Mouse (Mus musculus) Patski (cell line): ENCODE measurements around the gene Zc3hav1l. TPM values are rescaled to one million over a fixed set of nuclear protein-coding genes. Genes with fewer than 3 reads are reported as not detected.
A peak's percentile ranks its signal among the peaks of the same experiment; 100 is the strongest.

Experiments
- ATAC-seq: fragments of 100-300 bp; one replicate; pipeline ENCODE4 v1.8.0; 2021
- CTCF ChIA-PET: fragments of 350-600 bp; sonication (Branson Sonifier 250); formaldehyde crosslinking; loops from one replicate; lab custom pipeline; 2022; ENCODE audit warnings: inconsistent platforms; lab: Charles Lee
- POLR2A ChIA-PET: fragments of 350-600 bp; sonication (Branson Sonifier 250); formaldehyde crosslinking; loops from one replicate; lab custom pipeline; 2022; ENCODE audit warnings: antibody characterized with exemption, inconsistent platforms; lab: Charles Lee
- DNase-seq: peaks from one replicate; pipeline ENCODE4 v3.0.0-alpha.2; 2011; ENCODE audit warnings: low read depth, low spot score
- H3K27me3 ChIP-seq: fragments of 371-371 bp; one replicate; pipeline ENCODE4 v1.5.1; 2021
- CTCF ChIP-seq: fragments of 100-300 bp; IDR thresholded peaks from one replicate; pipeline ENCODE4 v1.5.1; 2021
- in situ Hi-C: fragments of 300-500 bp; cut with MboI; formaldehyde crosslinking; loops from 3 replicates; pipeline ENCODE4 v1.11.1; 2018; ENCODE audit warnings: low pct_unique_long_range_greater_than_20kb, mixed read lengths
- polyA plus RNA-seq: library from polyadenylated mRNA; unstranded; gene quantifications from one replicate; pipeline ENCODE4 v1.2.3, GENCODE M21; 2021

Gene Zc3hav1l
- polyA plus RNA-seq, 1 experiment from 2014 or later = 4.0 TPM

GRCm38 (mm10) chr6:38335264-38335663 is 36.2 kb upstream of the Zc3hav1l start:
- POLR2A ChIA-PET = no interaction called here
- H3K27me3 ChIP-seq = no peaks in the 10 kb centered on the region
- TF ChIP-seq CTCF = no peak
- CTCF ChIA-PET = no interaction called here
- ATAC-seq = no peak
- no peak for DNase-seq
- in situ Hi-C loops = no loop called here

- TF ChIP-seq CTCF = peak; percentile 71
- ChIA-PET CTCF (interaction anchor here (0.9 to 1.5 kb wide), 3 partner anchors 11 to 15 kb away, joined by 3 to 4 read pairs (median 4); no protein-coding TSS in a partner anchor), POLR2A (no interaction called here)
- in situ Hi-C loops = no loop called here
- ATAC-seq = no peak
- no peak for DNase-seq
- H3K27me3 ChIP-seq = no peaks in the 10 kb centered on the region
These were observed 27.5 kb upstream of the Zc3hav1l start for GRCm38 (mm10) chr6:38326596-38326995.

DNA sequence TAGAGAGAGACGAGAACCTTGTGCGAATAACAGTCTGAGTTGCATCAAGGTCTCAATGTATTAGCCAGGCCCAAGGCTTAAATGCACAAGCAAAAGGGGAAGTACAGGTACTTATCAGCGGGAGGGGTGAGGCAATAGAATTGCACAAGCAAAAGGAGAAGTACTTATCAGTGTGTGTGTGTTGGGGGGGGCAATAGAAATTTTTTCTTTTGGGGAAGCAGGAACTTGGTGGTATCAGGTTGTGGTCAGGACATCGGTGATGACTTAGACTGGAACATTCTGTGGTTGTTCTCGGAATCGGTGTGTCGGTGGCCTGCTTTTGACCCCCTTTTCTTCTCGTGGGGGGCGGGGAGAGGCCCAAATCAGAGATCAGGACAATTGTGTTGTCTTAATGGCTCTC is 21.6 kb upstream of the Zc3hav1l start:
- in situ Hi-C loops = loop anchor here (25.0 kb wide), 1 partner anchor 158 kb away; no protein-coding TSS in a partner anchor
- no peak for DNase-seq
- TF ChIP-seq CTCF = no peak
- POLR2A ChIA-PET = no interaction called here
- ATAC-seq = no peak
- CTCF ChIA-PET = no interaction called here
- H3K27me3 ChIP-seq = no peaks in the 10 kb centered on the region

DNA sequence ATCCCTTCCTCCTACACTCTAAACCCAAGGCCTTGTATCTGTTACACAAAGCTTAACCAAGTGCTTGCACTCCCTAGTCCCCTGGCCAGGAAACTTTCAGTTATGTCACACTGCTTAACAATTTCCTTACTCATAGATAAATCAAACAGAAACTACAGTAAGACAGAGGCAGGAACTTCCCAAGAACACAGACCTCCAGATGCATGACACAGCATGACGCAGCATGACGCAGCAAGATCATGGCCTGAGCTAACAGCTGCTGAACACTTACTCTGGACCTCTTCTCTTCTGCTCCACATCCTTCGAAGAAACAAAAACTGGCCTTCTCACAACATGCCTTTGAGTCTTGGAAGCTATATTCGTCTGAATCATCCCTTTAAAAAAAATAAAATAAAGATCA is 17.0 kb upstream of the Zc3hav1l start:
- no peak for ATAC-seq
- in situ Hi-C loops = loop anchor here (25.0 kb wide), 1 partner anchor 154 kb away; no protein-coding TSS in a partner anchor
- ChIA-PET POLR2A (no interaction called here), CTCF (interaction anchor here (1.4 kb wide), 1 partner anchor 10 kb away, joined by 3 read pairs; no protein-coding TSS in a partner anchor)
- no peak for DNase-seq
- no peak for TF ChIP-seq CTCF
- H3K27me3 ChIP-seq = no peaks in the 10 kb centered on the region

DNA sequence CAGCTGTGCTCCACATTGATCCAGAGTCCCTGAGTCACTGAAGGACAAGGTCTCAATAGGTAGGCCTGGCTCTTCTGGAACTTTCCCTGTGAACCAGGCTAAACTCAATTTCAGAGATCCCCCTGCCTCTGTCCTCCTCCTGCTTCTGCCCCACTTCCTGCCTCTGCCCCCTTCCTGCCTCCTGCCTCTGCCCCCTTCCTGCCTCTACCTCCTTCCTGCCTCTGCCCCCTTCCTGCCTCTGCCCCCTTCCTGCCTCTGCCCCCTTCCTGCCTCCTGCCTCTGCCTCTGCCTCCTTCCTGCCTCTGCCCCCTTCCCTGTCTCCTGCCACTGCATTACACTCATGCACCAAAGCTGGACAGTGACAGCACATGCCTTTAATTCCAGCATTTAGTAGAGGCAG is 10.7 kb upstream of the Zc3hav1l start:
- ChIA-PET CTCF (no interaction called here), POLR2A (interaction anchor here (1.2 kb wide), 1 partner anchor 12 kb away, joined by 5 read pairs; no protein-coding TSS in a partner anchor)
- DNase-seq = no peak
- ATAC-seq = no peak
- H3K27me3 ChIP-seq = no peaks in the 10 kb centered on the region
- no peak for TF ChIP-seq CTCF
- in situ Hi-C loops = loop anchor here (25.0 kb wide), 1 partner anchor 147 kb away; no protein-coding TSS in a partner anchor

GRCm38 (mm10) chr6:38304981-38305380 is 5.9 kb upstream of the Zc3hav1l start:
- peak; percentile 47 for TF ChIP-seq CTCF
- no peak for DNase-seq
- ChIA-PET POLR2A (no interaction called here), CTCF (interaction anchor here (1.6 to 1.7 kb wide), 2 partner anchors 11 to 150 kb away, joined by 4 read pairs; no protein-coding TSS in a partner anchor)
- in situ Hi-C loops = loop anchor here (25.0 kb wide), 1 partner anchor 143 kb away; no protein-coding TSS in a partner anchor
- no peaks in the 10 kb centered on the region for H3K27me3 ChIP-seq
- ATAC-seq = no peak

DNA sequence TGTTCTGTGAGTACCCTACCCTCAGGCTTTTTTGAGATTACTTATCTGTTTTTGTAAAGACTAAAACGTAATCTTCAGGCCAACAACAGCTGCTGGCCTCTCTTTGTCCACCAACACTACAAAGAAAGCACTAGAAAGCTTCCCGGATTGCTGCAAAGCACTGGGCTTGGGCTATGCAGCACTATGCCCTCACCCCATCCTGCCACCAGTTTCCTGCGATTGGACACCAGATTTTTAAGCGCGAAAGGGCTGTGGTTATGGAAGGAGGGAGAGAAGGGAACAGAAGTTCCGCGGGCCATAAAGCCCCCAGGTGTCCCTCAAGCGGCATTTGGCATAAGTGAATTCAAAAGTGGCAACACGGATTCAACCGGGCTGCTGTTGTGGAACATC is 818 bp downstream of the Zc3hav1l start:
- H3K27me3 ChIP-seq = no peaks in the 10 kb centered on the region
- ATAC-seq (no peak), DNase-seq (no peak)
- in situ Hi-C loops = no loop called here
- ChIA-PET POLR2A (interaction anchor here (1.1 kb wide), 1 partner anchor 45 kb away, joined by 3 read pairs; no protein-coding TSS in a partner anchor), CTCF (no interaction called here)
- TF ChIP-seq CTCF = no peak

DNA sequence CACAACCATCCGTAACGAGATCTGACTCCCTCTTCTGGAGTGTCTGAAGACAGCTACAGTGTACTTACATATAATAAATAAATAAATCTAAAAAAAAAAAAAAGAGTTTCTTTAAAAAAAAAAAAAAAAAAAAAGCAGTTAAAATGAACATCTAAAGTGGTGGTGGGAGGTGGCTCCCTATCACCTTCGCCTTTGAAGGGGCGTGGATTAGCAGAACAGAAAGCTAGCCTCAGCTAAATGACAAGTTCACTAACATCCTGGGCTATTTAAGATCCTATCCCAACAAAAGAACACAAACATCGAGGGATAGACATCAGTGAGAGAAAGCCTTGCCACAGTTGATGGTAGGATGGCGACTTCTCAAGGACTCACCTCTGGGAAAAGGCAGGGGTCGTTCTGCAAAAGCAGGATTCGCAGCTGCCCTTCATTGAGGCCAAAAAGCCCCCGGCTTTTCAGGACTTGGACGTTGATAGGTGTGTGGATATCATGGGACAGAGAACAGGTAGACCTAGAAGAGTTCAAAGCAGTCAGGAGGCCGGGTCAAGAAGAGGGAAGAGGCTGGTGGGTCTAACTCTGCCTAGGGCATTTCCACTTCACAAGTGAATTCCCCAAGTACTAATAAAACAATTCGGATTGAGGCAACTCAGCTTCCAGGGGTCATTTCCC is 1.3 kb downstream of the Zc3hav1l start:
- DNase-seq = no peak
- POLR2A ChIA-PET = interaction anchor here (1.1 kb wide), 1 partner anchor 45 kb away, joined by 3 read pairs; no protein-coding TSS in a partner anchor
- TF ChIP-seq CTCF = no peak
- CTCF ChIA-PET = no interaction called here
- ATAC-seq = no peak
- in situ Hi-C loops = no loop called here
- H3K27me3 ChIP-seq = no peaks in the 10 kb centered on the region

GRCm38 (mm10) chr6:38293708-38294107 is 5.4 kb downstream of the Zc3hav1l start:
- no peaks in the 10 kb centered on the region for H3K27me3 ChIP-seq
- ATAC-seq (no peak), DNase-seq (no peak)
- in situ Hi-C loops = loop anchor here (5.0 kb wide), 1 partner anchor 36 kb away; no protein-coding TSS in a partner anchor
- peak; percentile 30 for TF ChIP-seq CTCF
- POLR2A ChIA-PET = no interaction called here
- CTCF ChIA-PET = interaction anchor here (1.3 kb wide), 1 partner anchor 10 kb away, joined by 4 read pairs; no protein-coding TSS in a partner anchor

DNA sequence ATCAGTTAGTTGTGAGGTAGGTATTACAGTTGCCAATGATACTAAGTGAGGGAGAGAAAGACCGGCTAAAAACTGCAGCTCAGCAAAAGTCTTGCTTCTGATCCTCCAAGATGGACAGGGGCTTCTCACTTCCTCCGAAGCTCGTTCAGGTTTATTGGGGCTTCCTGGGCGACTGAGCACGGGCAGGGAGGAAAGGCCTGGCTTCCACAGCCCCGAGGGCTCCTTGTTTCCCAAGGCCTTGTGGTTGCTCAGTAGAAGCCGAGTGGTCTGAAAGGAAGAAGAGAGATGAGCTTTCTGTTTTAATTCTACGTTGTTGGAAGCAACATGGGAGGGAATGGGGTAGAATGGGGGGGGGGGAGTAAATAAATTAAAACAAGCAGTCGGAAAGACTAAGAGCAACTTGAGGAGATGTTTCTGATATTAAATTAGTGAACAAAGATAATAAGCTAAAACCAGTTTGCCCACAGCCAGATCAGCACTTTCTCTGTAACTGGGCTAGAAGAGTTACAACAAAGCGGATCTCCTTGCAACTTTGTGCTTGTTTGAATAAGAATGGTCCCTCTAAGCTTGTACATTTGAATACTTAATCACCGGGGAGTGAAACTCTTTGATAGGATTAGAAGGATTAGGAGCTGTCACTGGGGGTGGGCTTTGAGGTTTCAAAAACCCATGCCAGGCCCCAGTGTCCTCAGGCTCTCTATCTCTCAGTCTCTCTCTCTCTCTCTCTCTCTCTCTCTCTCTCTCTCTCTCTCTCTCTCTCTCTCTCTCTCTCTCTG is 6.0 kb downstream of the Zc3hav1l start:
- no peak for TF ChIP-seq CTCF
- in situ Hi-C loops = loop anchor here (5.0 kb wide), 1 partner anchor 36 kb away; no protein-coding TSS in a partner anchor
- CTCF ChIA-PET = interaction anchor here (1.3 kb wide), 1 partner anchor 11 kb away, joined by 4 read pairs; no protein-coding TSS in a partner anchor
- ATAC-seq = no peak
- no peak for DNase-seq
- POLR2A ChIA-PET = interaction anchor here (0.7 to 1.0 kb wide), 2 partner anchors 32 to 174 kb away, joined by 4 read pairs; no protein-coding TSS in a partner anchor
- no peaks in the 10 kb centered on the region for H3K27me3 ChIP-seq
